Mouse (Mus musculus) megakaryocyte progenitor cell, adult 5-6 weeks (primary cell): ENCODE measurements around the gene Psmc3ip. TPM values are rescaled to one million over a fixed set of nuclear protein-coding genes. Genes with fewer than 3 reads are reported as not detected.

Experiments used
- ATAC-seq: replicated peaks from 2 replicates; pipeline ENCODE4 v1.8.0; 2016; ENCODE audit warnings: mild to moderate bottlenecking, moderate TSS enrichment, inconsistent platforms; ENCODE audit not compliant: poor library complexity
- total RNA-seq, 2 experiments: library from RNA; stranded (forward) in 1 of 2; stranded (reverse) in 1 of 2; fragments of 157-497, 149-512 nt in 1 of 2; fragments of 200-1000 nt in 1 of 2; gene quantifications; 2 replicates each; pipeline versions ENCODE4 v1.2.3 to v1.2.4; 2015 to 2017

Gene Psmc3ip
- total RNA-seq, 2 experiments from 2014 or later = 32.7 to 67.8 TPM

DNA sequence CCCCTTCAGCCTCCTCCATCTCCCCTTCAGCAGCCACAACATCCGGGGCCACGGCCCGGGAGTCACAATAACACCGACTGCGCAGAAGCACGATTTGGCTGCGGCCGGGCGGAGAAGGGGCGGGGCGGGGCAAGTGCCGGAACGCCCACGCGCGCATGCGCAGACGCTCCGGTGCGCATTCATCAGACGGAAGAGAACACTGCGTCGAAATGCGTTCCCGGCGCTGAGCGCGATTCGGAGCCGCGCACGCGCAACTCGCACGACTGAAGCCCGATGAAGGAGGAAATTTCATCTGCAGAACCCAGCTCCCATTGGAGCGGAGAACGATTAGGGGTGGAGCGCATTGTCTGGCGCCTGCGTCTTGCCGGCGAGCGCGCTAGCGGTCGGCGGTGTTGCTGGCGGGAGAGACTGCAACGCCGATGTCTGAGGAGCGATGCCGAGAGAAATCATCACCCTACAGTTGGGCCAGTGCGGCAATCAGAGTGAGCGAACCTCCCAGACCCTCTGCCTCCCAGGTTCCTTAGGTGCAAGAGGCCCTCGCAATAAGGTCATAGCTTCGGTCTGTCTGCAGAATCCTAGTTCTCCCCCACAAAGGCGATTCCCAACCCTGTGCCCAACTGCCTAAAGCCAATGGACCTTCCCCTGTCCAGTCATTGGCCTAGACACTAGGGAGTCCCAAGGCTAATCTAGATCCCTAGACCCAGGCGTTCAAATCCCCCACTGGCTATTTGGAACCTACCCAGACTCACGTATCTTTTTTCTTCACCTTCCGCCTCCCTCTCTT lies 24.7 kb upstream of the Psmc3ip start, which contains the start of the genes Retreg3 and Tubg1:
Gene Retreg3 (minus strand): TSS at position 133 of the 784 bp plus-strand sequence.
Gene Tubg1 (plus strand): TSS at position 178 of the 784 bp plus-strand sequence.
- ATAC-seq = peak; percentile 86

DNA sequence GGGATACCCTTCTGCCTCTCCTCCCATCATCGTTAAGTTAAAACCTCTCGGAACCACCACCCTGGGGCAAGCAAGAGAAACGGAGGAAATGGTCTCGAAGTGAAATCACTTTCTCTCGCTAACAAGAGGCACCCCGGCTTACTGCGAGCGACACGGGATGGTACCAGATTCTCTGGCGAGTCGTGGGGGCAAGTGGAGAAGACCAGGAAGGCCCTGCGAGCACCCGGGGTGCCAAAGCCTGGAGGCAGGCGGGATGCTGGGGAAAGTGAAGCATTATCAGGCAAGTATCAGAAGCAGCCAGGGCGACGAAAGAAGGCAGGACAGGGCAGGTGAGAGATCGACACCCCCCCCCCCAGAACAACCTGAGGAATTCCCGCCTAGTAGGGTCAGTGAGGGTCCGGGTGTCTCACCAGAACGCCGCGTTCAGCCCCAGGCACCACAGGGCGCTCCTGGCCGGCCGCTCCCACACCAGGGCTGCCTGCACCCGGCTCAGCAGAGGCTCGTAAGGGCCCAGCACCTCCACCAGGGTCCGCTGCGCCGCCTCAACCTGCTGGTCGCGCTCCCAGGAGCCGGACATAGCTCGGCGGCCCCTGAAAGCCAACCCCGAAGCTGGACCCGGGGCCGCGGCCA lies 24.0 kb upstream of the Psmc3ip start:
- peak; percentile 43 for ATAC-seq

DNA sequence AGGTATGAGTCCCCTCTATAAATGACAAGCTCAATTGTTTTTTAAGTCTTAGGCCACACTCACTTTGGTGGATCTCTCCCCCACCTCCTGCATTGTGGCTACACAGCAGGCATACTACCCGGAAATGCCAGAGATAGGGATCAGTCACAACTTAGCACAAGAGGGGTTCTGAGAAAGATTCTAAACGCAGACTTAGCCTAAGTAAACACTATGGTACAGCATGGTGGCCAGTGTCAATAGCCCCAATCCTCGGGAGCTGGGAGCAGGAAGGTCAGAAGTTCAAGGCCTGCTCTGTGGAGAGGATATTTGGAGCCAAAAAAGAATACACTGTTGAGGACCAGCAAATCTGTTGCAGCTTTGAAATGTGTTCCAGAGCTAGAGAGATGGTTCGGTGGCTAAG lies 22.9 kb upstream of the Psmc3ip start:
- ATAC-seq = no peak

DNA sequence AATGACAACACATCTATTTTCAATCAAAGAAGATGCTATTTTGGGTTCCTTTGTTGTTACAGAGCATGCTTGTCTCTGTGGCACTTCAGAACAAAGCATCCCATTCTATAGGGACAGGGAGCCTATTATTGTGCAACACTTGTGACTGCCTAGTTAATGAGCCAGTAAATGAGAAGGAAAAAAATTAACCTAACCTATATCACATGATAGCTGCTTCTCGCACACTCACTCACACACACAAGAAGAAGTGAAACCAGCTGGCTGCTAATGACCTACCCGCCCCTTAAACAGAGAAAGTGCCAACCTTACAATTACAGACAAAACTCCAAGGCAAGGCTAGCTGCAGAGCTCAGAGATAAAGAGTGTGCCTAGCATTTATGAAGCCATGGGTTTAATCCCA lies 20.3 kb upstream of the Psmc3ip start:
- peak; percentile 38 for ATAC-seq

DNA sequence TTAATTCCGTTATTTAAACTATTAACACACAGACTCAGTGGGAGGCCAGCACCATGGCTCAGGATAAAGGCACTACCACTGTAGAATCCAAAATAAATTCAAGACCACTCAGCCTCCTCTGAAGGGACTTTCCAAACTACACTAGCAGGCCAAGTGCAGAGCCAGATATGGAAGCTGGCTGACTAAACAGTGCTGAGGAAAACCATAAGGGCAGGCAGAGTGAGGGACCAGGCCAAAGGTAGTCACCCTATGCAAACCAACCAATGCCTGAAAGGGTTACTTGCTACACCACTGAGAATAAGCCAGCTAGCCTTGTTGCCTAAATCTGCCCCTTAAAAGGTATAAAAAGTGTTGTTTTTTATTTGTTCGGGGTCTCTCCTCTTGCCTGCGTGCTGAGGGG lies 16.9 kb upstream of the Psmc3ip start:
- ATAC-seq = no peak

DNA sequence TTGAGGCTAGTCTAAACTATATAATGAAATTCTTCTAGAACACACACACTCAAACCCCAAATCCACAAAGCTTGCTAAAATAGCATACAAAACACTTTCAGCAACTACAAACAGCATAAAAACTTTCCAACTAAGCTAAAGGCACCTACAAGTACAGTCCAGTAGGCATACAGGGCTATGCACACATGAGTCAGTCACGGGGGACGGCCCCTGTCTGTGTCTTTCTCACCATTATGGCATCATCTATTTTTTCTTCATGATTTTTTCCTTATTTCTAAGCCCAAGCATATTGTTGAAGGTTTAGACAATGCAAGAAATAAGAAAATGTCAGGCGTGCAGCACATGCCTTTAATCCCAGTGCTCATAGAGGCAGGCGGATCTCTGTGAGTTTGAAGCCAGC lies 15.9 kb upstream of the Psmc3ip start:
- no peak for ATAC-seq

DNA sequence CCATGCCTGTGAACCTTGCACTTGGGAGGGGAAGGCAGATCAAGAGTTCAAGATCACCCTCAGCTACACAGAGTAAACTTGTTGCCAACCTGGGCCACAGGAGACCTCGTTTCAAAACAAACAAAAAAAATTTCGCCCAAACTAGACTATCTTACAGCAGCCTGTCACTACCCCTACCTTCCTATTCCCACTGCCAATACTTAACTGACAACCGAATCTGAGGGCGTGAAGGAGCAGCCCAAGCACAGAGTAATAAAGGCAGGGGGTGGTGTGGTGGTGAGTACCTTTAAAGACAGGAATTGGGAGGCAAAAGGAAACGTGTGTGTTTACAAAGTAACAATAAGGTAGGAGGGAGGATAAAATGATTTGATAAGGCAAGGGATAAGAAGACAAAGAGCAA lies 15.5 kb upstream of the Psmc3ip start:
- ATAC-seq = no peak

DNA sequence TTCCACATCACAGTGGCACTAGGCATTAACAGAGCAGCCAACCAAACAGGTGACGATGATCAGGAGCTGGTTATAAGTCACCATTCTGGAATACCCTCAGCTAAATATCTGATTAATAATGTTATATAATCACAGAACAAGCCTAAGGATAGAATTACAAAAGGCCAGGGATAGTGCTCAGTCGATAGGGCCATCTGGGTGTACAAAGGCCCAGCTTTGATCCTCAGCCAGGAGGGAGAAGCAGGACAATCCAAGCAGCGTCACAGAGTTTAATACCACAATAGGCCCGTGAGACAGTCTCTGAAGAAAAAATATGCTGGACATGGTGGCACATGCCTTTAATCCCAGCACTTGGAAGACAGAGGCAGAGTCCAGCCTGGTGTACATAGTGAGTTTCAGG lies 14.1 kb upstream of the Psmc3ip start:
- no peak for ATAC-seq

DNA sequence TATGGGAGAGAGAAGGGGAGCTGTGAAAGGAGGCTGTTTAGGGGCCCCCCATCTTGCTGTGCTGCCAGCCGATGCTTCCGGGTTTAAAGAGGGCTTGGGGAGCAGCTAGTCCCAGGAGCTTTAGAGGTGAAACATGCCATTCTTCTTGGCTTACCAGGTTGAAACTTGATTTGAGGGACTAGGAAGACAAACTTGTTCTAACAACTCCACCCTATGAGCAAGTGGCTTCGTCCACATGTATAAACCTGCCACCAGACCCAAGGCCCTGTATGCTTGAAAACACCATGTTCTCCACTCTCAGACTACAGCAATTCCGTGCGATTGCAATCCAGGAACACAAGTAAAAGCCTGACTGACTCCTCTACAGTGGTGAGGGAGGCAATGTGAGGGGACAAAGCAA lies 7.8 kb upstream of the Psmc3ip start:
- ATAC-seq = no peak

DNA sequence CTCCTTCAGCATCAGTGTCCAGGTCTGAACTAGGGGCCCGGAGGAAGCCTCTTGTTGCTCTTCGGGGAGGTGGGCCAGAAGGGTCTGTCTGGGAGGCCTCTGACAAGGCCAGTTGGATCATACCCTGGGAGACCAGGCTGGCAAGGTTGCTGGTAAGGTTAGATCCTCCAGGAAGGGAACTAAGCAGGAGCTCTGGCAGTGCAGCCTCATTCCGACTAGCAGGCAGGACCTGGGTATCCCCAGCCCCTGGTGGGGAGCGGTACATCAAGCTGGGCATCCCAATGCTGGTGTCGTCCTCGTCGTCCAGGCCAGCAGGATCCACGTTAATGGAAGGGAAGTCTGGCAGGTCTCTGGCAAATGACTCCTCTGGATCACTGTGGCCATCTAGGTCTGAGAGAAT lies 3.0 kb upstream of the Psmc3ip start:
- no peak for ATAC-seq

DNA sequence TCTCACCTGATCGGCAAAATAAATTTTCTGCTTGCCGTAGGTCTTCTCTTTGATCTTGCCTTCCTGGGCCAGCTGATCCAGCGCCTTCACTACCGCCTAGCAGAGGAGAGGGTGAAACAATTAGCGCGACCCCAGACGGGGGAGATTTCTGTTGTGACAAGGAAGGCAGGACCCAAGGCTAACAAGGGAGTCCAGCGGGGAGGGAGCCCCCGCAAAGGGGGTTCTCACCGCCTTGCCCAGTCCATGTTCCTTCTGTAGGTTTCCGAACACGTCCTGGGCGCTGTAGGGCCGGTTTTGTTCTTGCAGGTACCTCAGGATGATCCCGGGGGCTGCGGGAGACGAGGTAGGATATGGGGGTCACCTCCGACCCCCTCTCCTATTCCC lies 314 bp downstream of the Psmc3ip start:
- ATAC-seq = no peak

DNA sequence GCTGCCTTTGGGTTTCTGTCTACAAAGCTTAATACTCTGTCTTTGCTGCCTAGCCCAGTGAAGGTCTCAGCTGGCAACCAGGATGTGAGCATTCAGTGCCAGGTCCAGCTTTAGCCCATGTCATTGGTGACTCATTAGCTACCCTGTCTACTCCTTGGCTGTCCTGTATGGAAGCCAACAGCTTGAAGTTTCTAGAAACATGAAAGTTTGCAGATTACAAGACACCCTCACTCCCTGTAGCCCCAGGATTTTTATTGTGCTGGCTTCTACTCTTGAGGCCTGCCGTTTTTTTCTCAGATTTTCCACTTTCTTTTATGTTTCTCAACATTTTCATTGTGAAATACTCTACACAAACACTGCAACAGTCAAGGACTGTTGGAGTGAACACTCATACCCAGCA lies 5.3 kb downstream of the Psmc3ip start:
- ATAC-seq = 0 out of 2 replicates have a peak, but pooled peaks have one; percentile 8

DNA sequence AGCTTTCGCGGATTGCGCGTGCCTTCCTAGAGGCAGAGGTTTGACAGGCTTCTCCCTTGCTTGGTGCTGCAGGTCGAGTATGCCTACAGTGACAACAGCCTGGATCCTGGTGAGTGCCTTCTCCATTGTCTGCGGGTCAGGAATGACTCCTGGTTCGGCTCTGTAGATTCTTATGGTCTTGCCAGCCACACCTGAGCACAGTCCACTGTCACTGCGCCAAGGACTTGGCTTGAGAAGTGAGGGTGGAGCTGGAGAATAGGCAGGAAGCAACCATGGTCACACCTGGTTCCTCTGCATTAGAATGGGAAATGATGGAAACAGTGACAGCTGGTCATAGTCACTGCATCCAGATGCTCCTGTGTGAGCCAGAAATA lies 7.6 kb downstream of the Psmc3ip start:
- ATAC-seq = no peak

DNA sequence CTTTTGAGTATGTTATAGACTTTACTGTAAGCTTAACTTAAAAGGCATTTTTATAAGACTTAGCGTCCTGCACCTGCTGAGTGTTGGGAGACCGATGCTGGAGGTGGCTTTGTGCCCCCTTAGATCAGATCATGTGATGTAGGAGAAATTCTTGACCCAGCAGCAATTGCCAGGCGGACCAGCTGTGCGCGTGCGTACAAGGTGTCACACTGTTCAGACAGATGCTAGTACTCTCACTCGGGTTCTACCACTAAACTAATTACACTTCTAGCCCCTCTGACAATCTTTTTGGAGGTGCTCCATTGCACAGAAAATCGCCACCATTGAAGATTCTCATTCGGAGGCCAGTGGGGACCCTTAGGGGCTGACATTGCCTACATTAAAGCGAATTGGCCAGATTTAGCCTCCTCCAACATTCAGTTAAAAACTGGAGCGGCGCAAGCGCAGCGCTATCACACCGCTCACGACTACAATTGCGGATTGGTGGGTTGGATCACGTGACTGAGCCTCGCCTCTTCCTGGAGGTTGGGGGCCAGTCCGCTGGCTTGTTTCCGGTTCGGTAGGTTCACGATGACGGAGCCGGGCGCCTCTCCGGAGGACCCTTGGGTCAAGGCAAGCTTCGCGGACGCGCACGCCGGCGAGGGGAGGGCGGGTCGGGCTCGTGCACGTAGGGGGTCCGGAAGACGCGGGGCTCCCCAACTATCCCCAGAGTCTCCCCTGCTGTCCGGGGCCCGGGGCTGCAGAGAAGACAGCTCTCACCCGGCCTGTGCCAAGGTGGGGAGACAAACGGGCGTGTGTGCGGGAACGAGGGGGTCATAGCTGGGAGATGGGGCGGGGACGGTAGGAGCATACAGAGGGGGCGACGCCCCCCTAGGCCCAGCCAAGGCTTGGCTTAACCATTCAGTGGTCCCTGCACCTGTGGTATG lies 8.2 kb downstream of the Psmc3ip start, which contains the start of gene Mlx:
Gene Mlx (plus strand): TSS at position 522 of the 926 bp plus-strand sequence.
- peak; percentile 60 for ATAC-seq

DNA sequence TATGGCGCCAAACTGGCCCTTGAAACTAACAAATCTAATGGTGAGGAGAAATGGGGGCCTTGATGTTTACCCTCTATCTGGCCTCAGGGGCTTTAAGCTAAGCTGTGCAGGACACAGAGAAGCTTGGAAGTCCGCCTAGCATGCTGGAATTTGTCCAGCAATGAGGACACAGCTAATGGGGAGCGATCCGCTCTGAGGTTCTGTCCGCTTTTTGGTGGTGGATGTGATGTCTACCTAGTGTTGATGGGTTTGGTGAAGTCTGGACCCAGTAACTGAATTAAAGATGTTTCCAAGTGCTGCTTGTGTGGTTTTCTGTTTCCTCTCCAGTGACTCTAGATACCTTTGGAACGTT lies 8.9 kb downstream of the Psmc3ip start:
- no peak for ATAC-seq

DNA sequence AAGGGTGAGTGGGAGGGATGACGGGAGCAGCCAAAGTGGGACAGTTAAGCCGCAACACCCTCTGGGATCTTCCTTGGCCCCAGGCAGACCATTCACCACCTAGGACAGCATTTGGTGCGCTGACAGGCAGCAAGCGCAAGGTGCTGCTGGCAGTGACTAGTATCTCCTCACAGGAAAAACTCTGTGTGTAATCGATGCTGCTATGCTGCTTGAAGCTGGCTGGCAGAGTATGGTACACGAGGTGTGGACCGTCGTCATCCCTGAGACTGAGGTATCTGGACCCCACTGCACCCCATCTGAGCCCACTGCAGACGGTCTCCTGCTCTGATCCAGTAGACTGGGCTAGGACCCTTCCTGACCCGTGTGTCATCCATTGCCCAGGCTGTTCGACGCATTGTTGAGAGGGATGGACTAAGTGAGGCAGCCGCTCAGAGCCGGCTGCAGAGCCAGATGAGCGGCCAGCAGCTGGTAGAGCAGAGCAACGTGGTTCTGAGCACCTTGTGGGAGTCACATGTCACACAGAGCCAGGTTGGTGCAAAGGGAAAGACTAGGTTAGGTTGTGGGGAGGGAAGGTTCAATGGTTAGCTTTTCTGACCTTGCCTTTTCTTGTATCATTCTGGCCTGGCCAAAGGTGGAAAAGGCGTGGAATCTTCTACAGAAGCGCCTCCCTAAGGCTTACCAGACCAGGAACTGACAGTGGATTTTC lies 9.5 kb downstream of the Psmc3ip start:
- no peak for ATAC-seq

DNA sequence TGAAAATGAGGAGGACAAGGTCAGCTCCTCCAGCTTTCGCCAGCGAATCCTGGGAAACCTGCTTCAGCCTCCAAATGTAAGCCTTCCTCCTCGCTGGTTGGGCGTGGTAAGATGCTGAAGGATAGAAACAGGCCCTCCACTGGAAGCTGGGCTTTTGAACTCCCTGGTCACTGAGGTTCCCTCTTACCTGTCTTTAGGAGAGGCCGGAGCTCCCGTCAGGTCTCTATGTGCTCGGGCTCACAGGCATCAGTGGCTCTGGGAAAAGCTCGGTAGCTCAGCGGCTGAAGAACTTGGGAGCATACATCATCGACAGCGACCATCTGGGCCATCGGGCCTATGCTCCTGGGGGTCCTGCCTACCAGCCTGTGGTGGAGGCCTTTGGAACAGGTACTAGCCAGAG lies 10.4 kb downstream of the Psmc3ip start:
- ATAC-seq = no peak

DNA sequence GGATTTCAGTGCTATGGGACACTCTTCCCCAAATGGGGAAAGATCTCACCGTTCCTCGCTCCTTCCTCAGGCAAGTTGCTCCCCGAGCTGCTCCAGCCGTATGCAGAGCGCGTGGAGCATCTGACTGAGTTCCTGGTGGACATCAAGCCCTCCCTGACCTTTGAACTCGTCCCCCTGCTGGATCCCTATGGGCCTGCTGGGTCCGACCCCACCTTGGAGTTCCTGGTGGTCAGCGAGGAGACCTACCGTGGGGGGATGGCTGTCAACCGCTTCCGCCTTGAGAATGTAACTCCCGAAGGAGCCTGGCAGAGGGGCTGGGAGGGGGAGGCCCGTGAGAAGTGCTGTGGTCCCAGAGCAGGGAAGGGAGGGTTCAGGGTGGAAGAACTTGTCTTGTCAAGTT lies 11.0 kb downstream of the Psmc3ip start:
- ATAC-seq = no peak

DNA sequence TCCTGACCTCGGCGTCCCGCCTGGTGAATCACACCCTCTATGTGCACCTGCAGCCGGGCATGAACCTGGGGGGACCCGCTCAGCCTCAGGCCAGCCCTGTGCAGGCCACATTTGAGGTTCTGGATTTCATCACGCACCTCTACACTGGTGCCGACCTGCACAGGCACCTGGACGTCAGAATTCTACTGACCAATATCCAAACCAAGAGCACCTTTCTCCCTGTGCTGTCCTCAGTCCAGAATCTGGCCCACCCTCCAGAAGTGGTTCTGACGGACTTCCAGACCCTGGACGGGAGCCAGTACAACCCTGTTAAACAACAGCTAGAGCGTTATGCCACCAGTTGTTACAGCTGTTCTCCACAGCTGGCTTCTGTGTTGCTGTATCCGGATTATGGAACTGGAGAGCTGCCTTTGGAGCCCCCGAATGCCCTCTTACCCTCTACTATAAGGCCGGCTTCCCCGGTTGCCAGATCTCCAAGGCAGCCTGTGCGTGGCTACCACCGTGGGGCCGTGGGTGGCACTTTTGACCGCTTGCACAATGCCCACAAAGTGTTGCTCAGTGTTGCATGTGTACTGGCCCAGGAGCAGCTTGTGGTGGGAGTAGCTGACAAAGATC lies 12.0 kb downstream of the Psmc3ip start:
- ATAC-seq = 0 out of 2 replicates have a peak, but pooled peaks have one; percentile 10
